Mouse (Mus musculus) midbrain, embryonic 14.5 days (tissue): Measurements from ENCODE around the gene Mpdu1. TPM values are rescaled to one million over a fixed set of nuclear protein-coding genes. Genes with fewer than 3 reads are reported as not detected.
"Not testable (repeated sequence)": the region's sequence is repeated elsewhere in the genome, so short reads cannot be mapped to it uniquely, and the experiment has no call there.

Source experiments
- ATAC-seq: fragments of 200-750 bp; cut with Nextera tagmentation; 2 replicates; pipeline ENCODE4 v1.8.0; 2017; ENCODE audit warnings: moderate number of reproducible peaks, moderate library complexity; ENCODE audit not compliant: low FRiP score, low TSS enrichment
- DNase-seq: peaks from one replicate; pipeline ENCODE4 v3.0.0-alpha.2; 2015
- H3K27ac ChIP-seq: fragments of 300-500 bp; sonication (generic); replicated peaks from 2 replicates; pipeline ENCODE4 v1.5.1; 2014; ENCODE audit warnings: mild to moderate bottlenecking, low read depth, low read length, moderate library complexity
- H3K27me3 ChIP-seq: fragments of 300-500 bp; sonication (generic); 2 replicates; pipeline ENCODE4 v1.6.1; 2014; ENCODE audit warnings: low read length, control low read depth, mixed read lengths; ENCODE audit not compliant: control insufficient read depth, insufficient read depth
- H3K36me3 ChIP-seq: fragments of 300-500 bp; sonication (generic); 2 replicates; pipeline ENCODE4 v1.6.1; 2014; ENCODE audit warnings: low read length, control low read depth; ENCODE audit not compliant: control insufficient read depth, insufficient read depth
- H3K4me1 ChIP-seq: fragments of 300-500 bp; sonication (generic); 2 replicates; pipeline ENCODE4 v1.6.1; 2014; ENCODE audit warnings: mild to moderate bottlenecking, antibody characterized with exemption, low read length, control low read depth; ENCODE audit not compliant: control insufficient read depth, insufficient read depth
- H3K4me2 ChIP-seq: fragments of 300-500 bp; sonication (generic); 2 replicates; pipeline ENCODE4 v1.6.1; 2014; ENCODE audit warnings: mild to moderate bottlenecking, low read length, moderate library complexity
- H3K4me3 ChIP-seq: fragments of 300-500 bp; sonication (generic); replicated peaks from 2 replicates; pipeline ENCODE4 v1.5.1; 2014; ENCODE audit warnings: low read depth, low read length
- H3K9ac ChIP-seq: fragments of 300-500 bp; sonication (generic); replicated peaks from 2 replicates; pipeline ENCODE4 v1.6.1; 2014; ENCODE audit warnings: mild to moderate bottlenecking, low read length, moderate library complexity
- H3K9me3 ChIP-seq: fragments of 300-500 bp; sonication (generic); 2 replicates; pipeline ENCODE4 v1.6.1; 2016; ENCODE audit warnings: low read length, control low read depth, mixed read lengths; ENCODE audit not compliant: control insufficient read depth
- WGBS: fragments of 180-500 bp; shearing (Covaris S2); extraction: QIAGEN DNeasy Blood & Tissue Kit; methylation state at CpG from one replicate; pipeline ENCODE4 v1.1.7; 2014; 5-methylcytosine and 5-hydroxymethylcytosine counted together
- polyA plus RNA-seq: library from polyadenylated mRNA; unstranded; fragments of >200 nt; fragmentation: Nextera tagmentation; extraction: Ambion mirVana; gene quantifications from 2 replicates; pipeline ENCODE4 v1.2.1, GENCODE M21; 2014

The Mpdu1 gene
- polyA plus RNA-seq, 1 experiment from 2014 or later = 64.0 TPM

DNA sequence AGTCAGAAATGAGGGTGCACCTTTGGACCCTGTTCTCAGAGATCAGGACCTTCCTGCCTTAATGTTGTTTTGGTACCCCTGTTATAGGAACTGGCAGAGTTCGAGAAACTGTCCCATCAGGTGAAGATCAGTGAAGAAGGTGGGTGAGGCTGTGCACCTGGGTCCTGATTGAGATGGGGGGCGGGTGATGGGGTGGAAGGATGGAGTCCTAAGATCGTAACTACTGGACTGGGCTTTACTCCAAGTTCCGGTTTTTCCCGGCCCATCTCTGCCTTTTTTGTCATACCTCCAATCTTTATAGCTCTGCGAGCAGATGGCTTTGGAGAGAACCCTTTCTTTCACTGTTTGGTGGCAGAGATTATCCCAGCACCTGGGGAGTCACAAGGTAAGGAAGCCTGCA, 40.0 kb downstream of the Mpdu1 start:
- Histone ChIP-seq H3K27ac (peak overlapping the region; percentile 74), H3K36me3 (no peaks in the 10 kb centered on the region), H3K4me1 (peaks cover 18% of the 10 kb centered on the region), H3K9ac (peak overlapping the region; percentile 62), H3K27me3 (no peaks in the 10 kb centered on the region), H3K4me2 (peak overlapping the region; percentile 81), H3K4me3 (peak overlapping the region; percentile 42), H3K9me3 (no peaks in the 10 kb centered on the region)
- DNase-seq (peak; percentile 12), ATAC-seq (no peak; the same call in 1 of the 2 replicates)
- WGBS = 44% methylated on average over 6 of the region's 6 CpGs

DNA sequence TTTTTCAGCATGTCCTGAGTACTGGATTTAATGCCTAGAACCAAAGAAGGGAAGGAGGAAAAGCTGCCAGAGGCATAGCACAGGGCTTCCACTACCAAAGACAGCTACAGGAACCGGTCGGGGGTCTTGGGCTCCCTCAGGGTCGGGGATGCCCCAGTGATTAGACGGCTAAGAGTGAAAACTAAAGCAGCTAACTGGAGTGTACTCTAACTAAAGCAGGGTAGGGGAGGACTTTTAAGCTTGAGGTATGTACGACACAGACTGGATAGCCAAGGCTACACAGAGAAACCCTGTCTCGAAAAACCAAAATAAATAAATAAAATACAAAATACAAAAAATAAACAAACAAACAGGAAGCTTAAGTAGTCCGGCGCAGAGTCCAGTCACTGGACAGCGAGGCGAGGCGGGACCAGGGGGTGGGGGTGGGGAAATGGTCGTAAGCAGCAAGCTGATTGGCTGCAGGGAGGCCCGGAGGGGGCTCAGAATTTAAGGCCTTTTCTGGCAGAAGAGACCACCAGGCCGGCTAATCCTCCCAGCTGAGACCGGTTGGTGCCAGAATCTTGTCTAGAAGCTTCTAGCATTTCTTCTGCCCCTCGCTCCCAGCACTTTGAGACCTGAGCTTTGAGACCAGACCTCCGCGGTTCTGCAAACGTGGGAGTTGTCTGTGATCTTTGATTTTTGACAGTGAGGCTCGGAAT, 40.7 kb downstream of the Mpdu1 start, which contains the start of gene Sat2:
Sat2 (plus strand) TSS at position 454 of the 698 bp plus-strand sequence.
- Histone ChIP-seq H3K9me3 (no peaks in the 10 kb centered on the region), H3K9ac (peak within 1 kb of the TSS; percentile 62), H3K27me3 (no peaks in the 10 kb centered on the region), H3K4me1 (peaks cover 18% of the 10 kb centered on the region), H3K27ac (peak within 1 kb of the TSS; percentile 74), H3K36me3 (no peaks in the 10 kb centered on the region), H3K4me3 (peak within 1 kb of the TSS; percentile 42), H3K4me2 (peak within 1 kb of the TSS; percentile 81)
- ATAC-seq = peak; percentile 74; the same call in 1 of the 2 replicates
- DNase-seq = peak; percentile 88
- WGBS = under 1% methylated on average over 20 of the region's 20 CpGs

DNA sequence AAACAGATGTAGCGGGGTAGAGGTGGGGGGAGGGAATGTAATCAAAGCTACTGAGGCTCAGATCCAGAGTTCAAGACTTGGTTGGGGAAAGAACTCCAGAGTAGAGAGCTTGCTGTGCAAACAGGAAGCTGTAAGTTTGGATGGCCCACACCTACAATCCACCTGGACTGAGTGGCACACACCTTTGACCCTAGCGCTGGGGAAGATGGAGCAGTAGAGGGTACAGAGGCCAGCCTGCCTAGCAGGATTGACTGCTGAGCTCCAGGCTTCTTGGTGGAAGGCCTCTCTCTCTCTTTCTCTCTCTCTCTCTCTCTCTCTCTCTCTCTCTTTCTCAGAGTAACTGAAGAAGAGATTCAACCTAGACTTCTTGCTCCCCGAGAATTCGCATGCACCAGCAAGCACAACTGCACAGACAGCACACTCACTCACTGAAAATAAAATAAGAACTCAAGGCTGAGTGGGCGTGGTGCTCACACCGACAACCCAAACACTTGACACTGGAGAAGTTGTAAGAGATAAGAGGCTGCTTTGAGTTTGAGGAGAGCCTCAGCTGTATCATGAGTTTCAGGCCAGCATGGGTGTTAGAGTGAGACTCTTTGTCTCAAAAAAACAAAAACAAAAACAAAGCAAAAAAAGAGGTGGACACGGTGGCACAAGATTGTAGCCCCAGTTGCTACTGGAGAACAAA, 41.9 kb downstream of the Mpdu1 start:
- WGBS = 88% methylated on average over 7 of the region's 7 CpGs
- Histone ChIP-seq H3K27me3 (no peaks in the 10 kb centered on the region), H3K36me3 (no peaks in the 10 kb centered on the region), H3K27ac (no peak overlapping the region), H3K9ac (no peak overlapping the region), H3K4me2 (no peak overlapping the region), H3K9me3 (no peaks in the 10 kb centered on the region), H3K4me1 (peaks cover 18% of the 10 kb centered on the region), H3K4me3 (no peak overlapping the region)
- no peak for ATAC-seq
- DNase-seq = no peak

DNA sequence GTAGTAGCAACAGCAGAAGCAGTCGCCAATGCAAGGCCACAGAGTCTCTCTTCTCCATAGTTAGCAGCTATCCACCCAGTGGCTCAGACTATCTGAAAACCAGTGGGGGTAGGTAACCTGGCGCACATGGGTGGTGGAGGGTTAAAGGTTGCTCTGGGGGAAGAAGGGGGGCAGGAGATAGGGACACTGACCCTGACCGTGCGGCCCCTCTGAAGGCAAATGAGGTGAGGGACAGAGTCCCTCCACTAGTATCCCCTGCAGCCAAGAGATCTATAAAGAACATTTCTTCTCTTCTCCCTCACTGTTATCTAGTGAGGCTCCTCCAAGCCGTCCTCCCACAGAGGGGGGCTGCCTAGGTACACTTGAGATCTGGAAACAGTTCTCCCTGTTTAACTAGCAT, 44.6 kb downstream of the Mpdu1 start, which contains the start of gene Shbg:
Shbg (minus strand) TSS at position 101 of the 400 bp plus-strand sequence.
- Histone ChIP-seq H3K4me1 (peaks cover 13% of the 10 kb centered on the region), H3K27ac (no peak within 1 kb of the TSS), H3K9me3 (no peaks in the 10 kb centered on the region), H3K36me3 (no peaks in the 10 kb centered on the region), H3K4me2 (no peak within 1 kb of the TSS), H3K4me3 (no peak within 1 kb of the TSS), H3K9ac (no peak within 1 kb of the TSS), H3K27me3 (no peaks in the 10 kb centered on the region)
- no peak for DNase-seq
- 78% methylated on average over 5 of the region's 5 CpGs for WGBS
- no peak for ATAC-seq

DNA sequence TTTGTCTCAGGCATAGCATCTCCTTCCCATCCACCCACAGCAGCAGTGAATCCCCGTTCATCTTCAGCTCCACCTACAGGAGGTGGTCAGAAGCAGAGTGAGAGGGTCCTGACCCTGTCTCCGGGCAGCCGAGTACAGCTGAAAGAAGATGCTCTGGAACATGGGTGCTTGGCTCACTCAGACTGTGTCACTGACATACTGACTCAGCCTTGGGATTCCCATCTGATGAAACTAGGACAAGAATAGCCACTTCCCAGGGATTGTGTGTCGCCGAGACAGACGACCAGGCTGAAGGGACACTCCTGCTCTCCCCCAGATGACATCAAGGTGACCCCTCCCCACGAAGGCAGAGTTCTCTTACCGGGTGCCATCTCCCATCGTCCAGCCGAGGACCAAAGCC, 45.7 kb downstream of the Mpdu1 start:
- Histone ChIP-seq H3K27me3 (no peaks in the 10 kb centered on the region), H3K36me3 (no peaks in the 10 kb centered on the region), H3K4me2 (no peak overlapping the region), H3K4me3 (no peak overlapping the region), H3K9me3 (no peaks in the 10 kb centered on the region), H3K4me1 (peaks cover 6% of the 10 kb centered on the region; the same call in 1 of the 2 replicates), H3K27ac (no peak overlapping the region), H3K9ac (no peak overlapping the region)
- no peak for DNase-seq
- 44% methylated on average over 10 of the region's 10 CpGs for WGBS
- no peak for ATAC-seq

DNA sequence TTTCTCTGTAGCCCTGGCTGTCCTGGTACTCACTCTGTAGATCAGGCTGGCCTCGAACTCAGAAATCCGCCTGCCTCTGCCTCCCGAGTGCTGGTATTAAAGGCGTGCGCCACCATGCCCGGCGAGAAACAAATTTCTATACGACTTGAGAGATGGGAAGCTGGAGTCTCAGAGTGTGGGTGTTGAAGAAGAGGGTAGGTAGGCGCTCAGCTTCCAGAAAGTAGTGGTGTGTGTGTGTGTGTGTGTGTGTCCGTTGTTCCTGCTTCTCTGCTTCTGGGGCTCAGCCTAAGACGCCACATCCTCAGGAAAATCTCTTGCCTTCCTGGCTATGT, 48.2 kb downstream of the Mpdu1 start:
- H3K4me2 ChIP-seq, H3K27ac ChIP-seq, ATAC-seq, H3K9me3 ChIP-seq, DNase-seq, H3K27me3 ChIP-seq, H3K36me3 ChIP-seq, H3K4me3 ChIP-seq, H3K4me1 ChIP-seq, H3K9ac ChIP-seq: not testable (repeated sequence)
- WGBS = 50% methylated on average over 11 of the region's 11 CpGs

DNA sequence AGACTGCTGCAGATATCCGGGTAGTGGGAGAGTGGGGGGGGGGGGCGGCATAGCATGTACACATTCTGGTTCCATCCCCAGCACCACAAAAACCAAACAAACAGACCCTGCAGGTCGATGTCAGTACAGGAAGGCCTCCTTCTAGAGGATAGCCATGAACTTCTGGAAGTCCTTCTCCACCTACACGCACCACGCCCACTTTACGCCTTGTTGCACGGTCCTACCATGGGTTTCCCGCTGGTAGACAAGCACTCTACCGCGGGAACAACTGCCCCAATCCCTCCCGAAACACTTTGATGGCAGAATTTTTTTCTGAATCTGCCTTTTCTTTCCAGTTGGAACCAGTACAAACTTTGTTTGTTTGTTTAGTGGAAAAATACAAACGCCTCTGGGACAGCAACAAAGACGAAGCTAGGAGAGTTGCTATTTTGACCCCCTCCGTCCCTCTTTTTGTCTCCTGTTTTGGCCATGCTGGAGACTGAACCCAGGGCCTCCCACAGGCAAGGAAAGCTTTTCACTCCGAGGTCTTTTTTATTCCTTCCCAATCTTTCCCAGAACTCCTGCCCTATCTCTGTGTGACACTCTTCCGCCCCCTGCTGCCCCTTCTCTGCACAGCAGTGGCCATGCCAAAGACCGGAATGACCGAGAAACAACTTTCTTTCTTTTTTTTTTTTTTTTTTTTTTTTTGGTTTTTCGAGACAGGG, 48.7 kb downstream of the Mpdu1 start:
- WGBS = 8% methylated on average over 19 of the region's 19 CpGs
- peak; percentile 85 for DNase-seq
- H3K9ac ChIP-seq = 0 out of 2 replicates have a peak overlapping the region, but pooled peaks have one; percentile 14
- no peaks in the 10 kb centered on the region for H3K27me3 ChIP-seq
- 0 out of 2 replicates have a peak overlapping the region, but pooled peaks have one; percentile 9 for H3K4me2 ChIP-seq
- H3K27ac ChIP-seq = no peak overlapping the region
- no peaks in the 10 kb centered on the region for H3K9me3 ChIP-seq
- ATAC-seq = no peak
- no peaks in the 10 kb centered on the region for H3K4me1 ChIP-seq
- no peaks in the 10 kb centered on the region for H3K36me3 ChIP-seq
- no peak overlapping the region for H3K4me3 ChIP-seq

DNA sequence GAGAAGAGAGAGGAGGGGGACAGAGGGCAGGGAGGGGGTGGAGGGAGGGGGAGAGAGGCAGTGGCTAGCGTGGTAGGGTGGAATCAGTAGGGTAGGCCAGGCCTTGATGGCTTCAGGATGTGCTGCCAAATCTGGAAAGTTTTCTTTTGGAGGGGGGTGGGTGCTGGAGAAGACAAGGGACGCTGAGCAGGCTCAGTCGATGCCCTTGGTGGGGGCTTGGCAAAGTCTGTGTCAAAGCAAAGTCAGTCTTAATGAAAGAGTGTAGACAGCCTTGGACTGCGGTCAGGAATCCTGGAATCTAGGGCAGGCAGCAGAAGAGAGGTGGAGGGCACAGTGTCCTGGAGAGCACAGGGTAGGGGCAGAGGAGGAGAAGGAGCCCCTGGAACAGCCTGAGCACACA, 51.5 kb downstream of the Mpdu1 start:
- Histone ChIP-seq H3K36me3 (no peaks in the 10 kb centered on the region), H3K27ac (no peak overlapping the region), H3K4me2 (no peak overlapping the region), H3K4me3 (no peak overlapping the region), H3K27me3 (no peaks in the 10 kb centered on the region), H3K9me3 (no peaks in the 10 kb centered on the region), H3K9ac (no peak overlapping the region), H3K4me1 (0 out of 2 replicates have a peak, but pooled peaks cover 4% of the 10 kb centered on the region)
- ATAC-seq (no peak), DNase-seq (no peak)
- 68% methylated on average over 4 of the region's 4 CpGs for WGBS
